Mouse (Mus musculus): ENCODE results near the gene Cd4.

- TF ChIP-seq CTCF (IDR thresholded peaks at IDR 0.05; ENCODE audit: extremely low read depth, insufficient read length, insufficient replicate concordance, low read depth, low read length): no peak
- TF ChIP-seq POLR2A (IDR thresholded peaks at IDR 0.05; ENCODE audit: low read depth, low read length): no peak
These were observed 24.8 kb downstream of the Cd4 start for GRCm38 (mm10) chr6:124863125-124863657.

All from small intestine, adult 2 months (tissue).